Mouse (Mus musculus): ENCODE measurements at regions not wholly inside any gene's neighbourhood (a gene's known extent, or its start where the extent isn't known, plus 50 kb on each side); places are given as distances from the start of the nearest gene placed in this dataset.
A peak's percentile ranks its signal among the peaks of the same experiment; 100 is the strongest.

GRCm38 (mm10) chr12:12993894-12994714 is 52.4 kb upstream of the Mycn start:
- Histone ChIP-seq H3K36me3 (no peaks in the 10 kb centered on the region), H3K9ac (no peak overlapping the region), H3K27ac (replicated peaks) (peak overlapping the region; percentile 54), H3K9me3 (no peaks in the 10 kb centered on the region), H3K4me3 (no peak overlapping the region), H3K4me1 (peaks cover 42% of the 10 kb centered on the region), H3K27me3 (replicated peaks) (no peaks in the 10 kb centered on the region), H3K4me2 (no peak overlapping the region)
- no peak for ATAC-seq (ENCODE audit: extremely low read depth, insufficient number of reproducible peaks, low FRiP score, low TSS enrichment)
- 22% methylated on average over 8 of the region's 8 CpGs for WGBS

All from heart, embryonic 13.5 days (tissue).